Mouse (Mus musculus): ENCODE measurements around the gene Apoc4.

The Apoc4 gene

DNA sequence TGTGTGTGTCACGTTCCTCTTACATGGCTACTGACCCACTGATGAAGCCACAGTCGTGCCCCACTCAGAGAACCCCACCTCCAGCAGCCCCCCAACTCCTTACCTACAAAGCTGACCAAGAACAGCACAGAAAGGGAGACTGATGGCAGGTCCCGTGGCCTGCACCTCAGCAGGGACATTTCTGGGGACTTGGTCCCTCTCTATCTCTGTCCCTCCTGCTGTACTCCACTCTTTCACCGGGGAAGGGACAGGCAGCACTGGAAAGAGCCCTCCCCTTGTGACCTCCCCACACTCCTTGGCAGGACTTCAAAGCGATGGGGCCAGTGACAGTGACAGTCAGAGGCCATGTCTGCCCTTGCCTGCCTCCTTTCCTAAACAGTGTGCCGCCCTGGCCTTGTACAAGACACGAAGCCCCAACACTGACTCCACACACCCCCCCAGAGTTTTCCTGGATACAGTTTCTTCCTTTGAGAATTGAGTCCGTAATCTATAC lies at the start of gene Apoc4, which contains the start of gene Gm44805:
Gene Apoc4 (minus strand): TSS at position 278 of the 493 bp plus-strand sequence.
Gene Gm44805 (minus strand): TSS at position 222 of the 493 bp plus-strand sequence.
- no peak for DNase-seq (ENCODE audit: low read depth, low spot score)

DNA sequence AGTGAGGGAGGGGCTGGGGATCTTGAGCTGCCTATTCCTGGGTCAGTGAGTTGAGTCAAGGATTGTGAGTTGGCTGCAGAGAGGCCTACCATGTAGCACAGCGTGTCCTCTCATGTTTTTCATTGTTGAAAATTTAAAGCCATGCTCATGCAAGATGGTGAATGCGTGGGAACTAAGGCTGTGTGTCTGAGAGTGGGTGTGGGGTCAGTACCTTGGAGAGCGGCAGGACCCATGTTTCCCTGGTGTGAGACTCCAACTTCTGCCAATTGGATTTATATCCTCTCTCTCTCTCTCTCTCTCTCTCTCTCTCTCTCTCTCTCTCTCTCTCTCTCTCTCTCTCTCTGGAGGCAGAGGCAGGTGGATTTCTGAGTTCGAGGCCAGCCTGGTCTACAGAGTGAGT lies 45.3 kb upstream of the Apoc4 start:
- DNase-seq (ENCODE audit: low read depth, low spot score), result peak; percentile 26

DNA sequence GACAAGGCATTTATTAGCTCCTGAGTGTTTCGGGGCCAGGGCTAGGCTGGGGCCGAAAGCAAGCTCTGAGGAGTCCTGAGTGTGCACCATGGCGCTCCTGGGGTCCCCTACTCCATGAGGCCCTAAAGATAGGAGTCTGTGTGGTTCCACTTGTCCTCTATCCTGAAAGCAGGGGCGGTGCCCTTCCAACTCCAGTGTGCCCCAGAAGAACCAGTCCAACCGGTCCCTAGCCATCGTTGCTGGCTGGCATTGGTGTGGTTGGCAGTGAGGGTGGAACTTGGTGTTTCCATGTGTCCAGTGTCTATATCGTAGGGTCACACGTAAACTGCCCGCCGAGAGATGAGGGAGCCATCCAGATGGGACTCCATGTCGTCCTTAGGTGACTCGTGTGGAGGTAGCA lies 42.9 kb upstream of the Apoc4 start:
- no peak for DNase-seq (ENCODE audit: low read depth, low spot score)

DNA sequence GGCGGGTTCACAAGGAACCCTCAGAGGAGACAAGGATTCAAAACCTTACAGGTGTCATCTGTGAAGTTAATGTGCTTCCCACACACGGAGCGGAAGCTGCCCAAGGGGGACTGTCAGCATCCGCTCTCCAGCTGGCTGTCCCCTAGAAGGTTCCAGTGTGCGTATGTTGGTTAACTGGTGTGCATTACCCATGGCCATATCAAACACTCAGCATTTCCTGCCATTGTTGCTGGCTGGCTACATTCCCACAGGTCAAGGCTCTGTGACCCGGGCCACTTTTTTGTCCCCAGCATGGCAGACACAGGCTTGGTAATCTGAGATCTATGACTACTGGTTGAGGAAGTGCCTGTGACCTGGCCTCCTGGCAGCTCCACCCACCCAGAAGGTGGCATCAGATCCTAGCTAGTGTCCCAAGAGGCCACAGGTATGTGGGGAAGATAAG lies 41.5 kb upstream of the Apoc4 start:
- DNase-seq (ENCODE audit: low read depth, low spot score), result no peak

DNA sequence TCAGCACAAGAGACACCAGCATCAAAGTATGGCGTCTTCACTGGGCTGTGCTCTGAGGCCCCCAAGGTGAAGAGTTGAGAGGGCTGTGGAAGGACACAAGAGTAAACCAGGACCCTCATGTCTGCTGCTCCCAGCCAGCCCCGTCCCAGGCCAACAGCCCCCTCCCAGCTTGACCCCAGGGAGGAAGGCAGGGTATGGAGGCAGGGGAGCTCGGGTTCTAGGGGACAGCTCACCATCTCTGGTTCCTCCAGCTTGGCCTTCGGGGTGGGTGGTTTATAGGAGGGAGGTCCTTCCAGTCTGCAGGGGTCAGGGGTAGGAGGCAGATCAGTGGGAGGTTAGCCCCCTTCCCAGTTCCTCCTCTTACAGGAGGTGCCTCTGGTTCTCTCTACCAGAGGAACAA lies 37.9 kb upstream of the Apoc4 start:
- DNase-seq (ENCODE audit: low read depth, low spot score), result no peak

DNA sequence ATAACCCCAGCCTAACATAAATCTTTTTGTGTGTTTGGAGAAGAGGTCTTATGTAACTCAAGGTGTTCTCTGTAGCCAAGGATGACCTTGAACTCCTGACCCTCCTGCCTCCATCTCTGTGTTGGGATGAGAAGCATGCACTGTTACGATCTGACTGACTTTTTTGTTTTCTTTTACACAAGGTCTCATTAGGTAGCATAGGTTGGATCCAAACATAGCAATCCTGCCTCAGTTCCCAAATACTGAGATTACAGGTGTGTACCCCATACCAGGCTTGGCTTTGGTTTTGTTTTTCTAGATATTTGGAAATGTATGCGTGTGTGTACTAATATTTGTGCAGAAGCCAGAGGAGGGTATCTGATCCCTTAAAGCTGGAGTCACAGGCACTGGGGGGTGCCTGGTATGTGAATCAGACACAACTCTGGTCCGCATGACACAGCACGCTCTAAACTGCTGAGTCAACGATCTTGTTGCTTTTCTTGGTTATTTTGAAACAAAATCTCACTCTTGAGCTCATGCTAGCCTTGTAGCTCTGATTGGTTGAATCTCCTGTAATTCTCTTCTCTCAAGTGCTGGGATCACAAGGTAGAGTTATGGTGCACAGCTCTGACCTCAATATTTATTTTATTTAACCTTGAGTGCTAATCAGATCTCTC lies 37.1 kb upstream of the Apoc4 start:
- DNase-seq (ENCODE audit: low read depth, low spot score), result no peak

DNA sequence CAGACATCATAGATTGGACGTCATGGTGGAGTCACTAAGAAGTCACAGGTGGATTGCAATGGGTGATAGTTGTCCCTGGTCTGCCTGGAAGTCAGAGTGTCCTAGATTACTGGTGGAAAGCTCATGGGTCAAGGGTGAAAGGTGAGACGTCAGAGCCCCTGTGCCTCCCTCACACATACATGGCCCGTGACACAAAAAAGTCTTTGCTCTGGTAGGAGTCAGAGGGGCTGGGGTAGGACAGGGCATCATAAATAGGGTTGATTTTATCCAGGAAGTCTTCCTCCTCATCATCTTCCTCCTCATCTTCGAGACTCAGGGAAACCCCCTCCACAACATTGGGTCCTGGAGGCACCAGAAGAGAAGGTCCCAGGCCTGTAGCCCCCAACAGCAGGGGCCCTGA lies 36.1 kb upstream of the Apoc4 start:
- no peak for DNase-seq (ENCODE audit: low read depth, low spot score)

DNA sequence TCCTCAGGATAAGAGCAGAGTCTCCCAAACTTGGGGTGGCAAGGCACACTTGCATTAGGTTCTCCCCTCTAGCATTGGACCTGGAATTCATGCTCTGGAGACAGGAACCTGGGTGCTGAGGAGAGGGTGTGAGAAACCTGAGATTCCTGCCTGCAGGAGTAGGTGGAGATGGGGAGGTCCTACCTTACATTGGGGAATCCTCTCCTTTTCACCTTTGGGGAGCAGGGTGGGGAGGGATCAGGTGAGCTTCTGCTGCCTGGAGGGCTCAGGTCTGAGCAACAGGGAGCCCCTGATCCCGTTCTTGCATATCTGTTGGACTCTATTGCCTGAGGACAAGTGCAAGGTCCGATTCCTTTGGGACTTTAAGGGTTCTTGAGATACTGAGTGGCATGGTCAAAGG lies 35.5 kb upstream of the Apoc4 start:
- no peak for DNase-seq (ENCODE audit: low read depth, low spot score)

DNA sequence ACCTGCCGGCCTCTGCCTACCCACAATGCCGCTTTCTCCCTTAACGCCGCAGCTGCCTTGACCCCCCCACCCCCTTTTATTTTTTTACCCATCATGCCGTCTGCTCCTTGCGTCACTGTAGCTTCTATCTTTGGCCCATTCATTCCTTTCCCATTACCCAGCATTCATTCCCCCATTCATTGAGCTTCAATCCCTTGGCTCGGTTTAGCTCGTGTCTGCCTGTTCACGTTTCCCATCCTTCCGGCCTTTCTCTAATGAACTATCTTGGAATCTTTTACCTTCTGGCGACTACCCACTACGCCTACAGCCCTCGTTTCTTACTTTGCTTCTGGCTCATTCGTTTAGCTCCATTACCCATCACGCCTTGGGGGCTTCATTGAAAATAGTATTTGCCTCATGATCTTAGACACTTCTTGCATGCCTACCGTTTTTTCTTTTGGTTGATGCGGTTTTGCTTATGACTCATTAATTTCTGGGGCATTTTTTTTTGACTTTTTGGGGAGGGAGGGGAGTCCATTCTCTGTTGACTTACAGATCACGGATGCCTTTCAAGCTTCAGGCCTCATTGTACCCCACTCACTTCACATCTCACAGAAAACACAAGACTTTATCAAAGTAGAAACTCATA lies 34.9 kb upstream of the Apoc4 start:
- DNase-seq (ENCODE audit: low read depth, low spot score), result no peak

DNA sequence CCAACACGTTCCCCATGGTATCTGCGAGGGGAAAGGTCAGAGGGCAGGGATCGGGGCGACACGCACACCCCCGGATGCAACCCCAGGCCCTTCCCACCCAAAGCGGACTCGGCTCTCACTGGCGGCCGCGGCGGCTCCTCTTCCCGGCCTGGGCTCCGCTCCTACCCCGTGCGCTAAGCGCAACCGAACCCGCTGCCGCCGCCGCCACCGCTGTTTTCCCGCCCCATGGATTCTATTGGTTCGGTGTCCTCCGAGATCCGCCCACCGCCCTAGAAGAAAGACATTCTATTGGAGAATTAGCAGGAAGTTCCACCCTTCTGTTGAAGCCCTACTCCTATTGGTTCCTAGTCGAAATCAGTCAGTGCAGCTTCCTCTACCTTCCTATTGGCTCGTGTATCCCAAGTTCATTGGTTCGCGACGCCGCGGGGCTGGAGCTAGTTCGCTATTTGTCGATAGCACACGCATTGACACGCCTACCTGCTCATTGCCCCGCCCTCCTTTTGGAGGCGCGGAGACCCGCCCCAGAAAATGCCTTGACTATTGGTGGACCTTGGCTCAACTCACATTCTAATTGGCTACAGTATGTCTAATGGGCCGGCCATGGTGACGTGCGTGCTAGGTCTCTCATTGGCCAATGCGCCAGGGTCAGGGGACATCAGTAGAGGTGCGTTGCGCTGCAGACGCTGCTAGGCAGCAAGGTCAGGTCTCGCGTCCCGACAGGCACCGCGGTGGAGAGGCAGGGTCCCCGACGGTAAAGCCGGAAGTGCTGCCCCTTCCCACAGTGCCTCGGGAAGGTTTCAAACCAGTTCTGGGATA lies 34.2 kb upstream of the Apoc4 start, which contains the start of gene Tomm40:
Gene Tomm40 (minus strand): TSS at position 200 of the 816 bp plus-strand sequence.
- DNase-seq (ENCODE audit: low read depth, low spot score), result peak; percentile 99

DNA sequence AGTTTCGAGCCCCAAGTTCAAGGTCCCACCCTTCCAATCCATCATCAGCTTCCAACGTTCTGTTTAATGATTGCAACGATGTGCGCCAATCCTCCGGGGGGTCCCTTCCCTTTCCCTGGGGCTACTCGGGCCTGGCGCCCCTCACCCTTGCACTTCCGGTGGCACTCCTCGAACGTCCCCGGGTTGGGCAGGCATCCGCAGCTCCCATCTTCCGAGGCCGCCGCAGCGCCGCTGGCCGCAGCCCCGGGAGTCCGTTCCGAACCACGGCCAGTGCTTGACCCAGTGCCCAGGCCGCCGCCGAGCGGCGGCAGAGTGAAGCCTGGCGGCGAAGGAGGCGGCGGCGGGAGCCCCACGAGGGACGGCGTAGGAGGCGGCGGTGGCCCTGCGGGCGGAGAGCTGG lies 33.6 kb upstream of the Apoc4 start:
- no peak for DNase-seq (ENCODE audit: low read depth, low spot score)

DNA sequence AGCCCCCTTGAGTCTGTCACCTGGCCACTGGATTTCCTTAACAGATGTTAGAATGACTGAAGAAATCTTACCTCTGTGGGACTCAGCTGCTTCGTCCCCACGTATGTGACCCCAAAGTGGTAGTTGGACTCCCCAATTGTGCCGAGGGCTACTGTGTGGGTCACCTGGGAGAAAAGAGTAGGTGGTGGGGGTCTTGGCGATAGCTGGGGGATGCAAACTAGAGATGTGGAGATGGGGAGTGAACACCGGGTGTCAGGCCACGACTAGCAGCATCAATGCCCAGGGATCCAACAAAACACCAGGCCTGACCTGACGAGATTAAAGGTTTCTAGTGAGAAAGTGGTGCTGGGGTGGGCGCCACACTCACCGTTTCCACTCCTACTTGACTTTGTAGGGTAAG lies 32.3 kb upstream of the Apoc4 start:
- no peak for DNase-seq (ENCODE audit: low read depth, low spot score)

DNA sequence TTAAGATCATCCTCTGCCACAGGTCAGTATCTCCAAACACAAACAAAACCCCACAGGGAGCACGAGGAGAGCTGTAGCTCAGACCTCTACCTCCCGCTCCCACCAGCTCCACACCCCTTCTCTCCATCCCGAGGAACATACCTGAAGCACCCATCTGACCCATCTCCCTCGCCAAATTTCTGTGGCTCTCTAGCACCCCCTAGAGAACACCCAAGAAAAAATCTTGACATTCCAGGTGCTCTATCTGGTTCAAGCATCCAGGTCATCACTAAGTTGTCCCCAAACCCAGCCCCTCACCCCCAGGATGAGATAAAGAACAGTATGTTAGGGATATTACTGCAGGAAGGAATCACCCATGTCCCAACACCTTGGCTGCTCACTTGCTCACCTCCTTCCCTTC lies 31.9 kb upstream of the Apoc4 start:
- DNase-seq (ENCODE audit: low read depth, low spot score), result peak; percentile 45

DNA sequence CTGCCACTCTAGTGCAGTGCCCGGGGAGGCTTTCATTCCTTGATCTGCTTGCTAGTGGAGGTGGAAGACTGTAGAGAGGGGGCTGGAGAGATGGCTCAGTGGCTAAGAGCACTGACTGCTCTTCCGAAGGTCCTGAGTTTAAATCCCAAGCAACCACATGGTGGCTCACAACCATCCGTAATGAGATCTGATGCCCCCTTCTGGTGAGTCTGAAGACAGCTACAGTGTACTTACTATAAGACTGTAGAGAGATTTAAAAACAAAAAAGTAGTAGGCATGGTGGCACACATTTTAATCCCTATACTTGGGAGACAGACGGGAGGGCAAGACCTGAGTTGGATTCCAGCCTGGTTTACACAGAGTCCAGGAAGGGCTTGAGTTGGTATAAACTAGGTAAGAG lies 31.1 kb upstream of the Apoc4 start:
- peak; percentile 55 for DNase-seq (ENCODE audit: low read depth, low spot score)

DNA sequence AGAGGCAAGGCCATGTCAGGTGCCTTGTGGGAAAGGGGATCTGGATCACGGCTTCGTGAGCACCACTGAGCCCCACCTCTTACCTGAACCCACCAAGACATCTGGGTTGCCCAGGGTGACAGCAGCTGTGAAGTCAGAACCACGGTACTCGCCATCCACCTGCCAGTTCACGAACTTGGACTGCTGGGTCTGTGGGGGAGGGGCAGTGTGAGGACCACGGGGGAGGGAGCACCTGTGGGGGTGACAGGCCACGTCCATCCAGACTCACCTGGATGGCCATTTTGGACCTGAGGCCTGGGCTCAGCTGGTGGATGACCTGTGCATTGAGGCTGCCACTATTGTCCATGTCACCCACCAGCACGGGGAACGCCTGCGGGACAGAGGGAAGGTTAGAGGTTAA lies 29.4 kb upstream of the Apoc4 start:
- DNase-seq (ENCODE audit: low read depth, low spot score), result no peak

DNA sequence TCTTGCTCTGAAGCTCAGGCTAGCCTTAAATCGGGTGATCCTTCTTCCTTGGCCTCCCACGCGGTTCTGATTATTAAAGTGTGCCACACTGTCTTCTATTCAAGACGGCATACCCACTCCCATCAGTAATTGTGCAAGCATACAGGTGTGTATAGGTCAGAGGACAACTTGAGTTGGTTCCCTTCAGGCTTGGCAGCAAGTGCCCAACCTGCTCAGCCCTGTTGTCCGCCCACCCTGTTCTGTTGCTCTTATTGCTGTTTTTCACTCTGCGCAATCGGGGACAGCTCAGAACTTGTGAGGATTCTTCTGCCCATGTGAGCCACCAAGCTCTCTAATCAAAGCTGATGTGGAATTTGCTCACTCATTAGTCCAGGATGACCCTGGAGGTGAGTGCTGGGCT lies 24.0 kb upstream of the Apoc4 start:
- no peak for DNase-seq (ENCODE audit: low read depth, low spot score)

DNA sequence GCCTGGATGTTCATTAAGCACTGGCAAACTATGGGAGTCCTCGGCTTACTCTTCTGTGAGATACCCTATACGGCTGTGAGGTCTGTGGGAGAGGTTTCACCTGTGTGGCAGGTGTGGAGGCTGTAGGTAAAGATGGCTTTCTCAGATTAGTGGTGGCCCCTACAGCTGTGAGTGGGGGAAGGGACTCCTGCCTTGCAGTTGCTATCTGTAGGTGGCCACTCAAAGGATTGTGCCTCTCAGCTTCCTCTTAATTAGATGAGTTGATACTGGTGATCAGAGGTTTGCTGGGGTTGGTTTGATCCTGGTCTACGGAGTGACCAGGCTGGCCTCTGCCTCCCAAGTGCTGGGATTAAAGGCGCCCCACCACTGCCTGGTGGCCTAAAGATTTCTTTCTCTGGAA lies 23.2 kb upstream of the Apoc4 start:
- DNase-seq (ENCODE audit: low read depth, low spot score), result no peak

DNA sequence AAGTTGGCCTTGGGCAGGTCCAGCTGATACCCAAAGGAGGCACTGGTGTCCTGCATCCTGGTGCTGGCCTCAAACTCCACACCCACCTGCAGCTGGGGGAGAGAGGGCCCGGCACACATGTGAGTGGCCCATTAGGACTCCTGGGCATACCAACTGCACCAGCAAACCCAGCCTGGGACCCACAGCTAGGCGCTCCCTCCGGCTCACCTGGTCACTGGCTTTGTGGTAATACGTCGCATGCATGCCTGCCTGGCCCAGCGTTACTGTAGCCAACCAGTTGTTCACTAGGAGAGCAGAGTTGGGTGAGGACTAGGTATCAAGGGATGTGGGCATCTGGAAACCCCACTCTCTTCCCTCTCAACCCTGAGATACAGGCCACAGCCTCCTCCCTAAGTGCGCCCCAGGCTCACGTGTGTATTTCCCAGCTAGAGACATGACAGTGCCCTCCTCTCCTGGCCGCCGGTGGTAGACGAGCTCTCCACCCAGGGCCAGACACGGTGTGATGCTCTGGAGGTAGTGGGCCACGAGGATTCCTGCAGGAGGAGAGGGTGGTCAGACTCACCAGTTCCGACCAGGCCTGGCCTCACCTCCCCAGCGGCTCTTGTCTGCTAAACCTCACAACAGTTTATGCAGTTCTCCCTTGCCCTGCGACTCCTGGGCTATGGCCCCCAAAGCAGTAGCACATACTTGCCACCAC lies 21.7 kb upstream of the Apoc4 start:
- no peak for DNase-seq (ENCODE audit: low read depth, low spot score)

DNA sequence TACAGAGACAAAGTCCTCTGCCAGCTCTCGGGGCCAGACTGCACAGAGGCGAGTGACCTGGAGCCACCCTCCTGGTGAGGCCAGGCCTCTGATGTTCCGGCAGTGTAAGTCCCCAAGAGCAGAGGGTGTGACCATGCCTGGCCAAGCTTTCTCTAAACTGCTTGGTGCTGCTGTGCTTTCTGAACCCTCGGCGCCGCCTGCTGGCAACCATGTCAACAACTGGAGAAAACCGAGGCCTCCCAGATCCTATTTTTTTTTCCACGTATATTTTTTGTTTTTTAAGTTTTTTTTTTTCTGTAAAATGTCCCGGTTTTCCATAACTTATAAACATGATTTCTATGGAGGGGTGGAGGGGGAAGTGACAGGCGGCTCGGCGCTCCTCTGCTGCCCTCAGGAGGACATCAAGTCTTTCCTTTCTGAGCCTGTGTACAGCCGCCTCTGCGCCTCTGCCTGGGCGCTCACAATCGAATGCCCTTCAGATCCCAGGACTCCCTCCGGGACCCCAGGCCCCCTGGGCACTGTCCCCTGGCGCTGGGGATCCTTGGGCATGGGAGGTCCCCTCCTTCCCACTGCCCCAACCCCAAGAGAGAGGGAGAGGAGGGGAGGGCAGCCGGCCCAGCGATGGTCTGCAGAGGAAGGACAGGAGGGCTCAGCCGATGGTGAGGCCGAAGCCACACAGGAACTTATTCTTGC lies 19.9 kb upstream of the Apoc4 start:
- peak; percentile 75 for DNase-seq (ENCODE audit: low read depth, low spot score)

DNA sequence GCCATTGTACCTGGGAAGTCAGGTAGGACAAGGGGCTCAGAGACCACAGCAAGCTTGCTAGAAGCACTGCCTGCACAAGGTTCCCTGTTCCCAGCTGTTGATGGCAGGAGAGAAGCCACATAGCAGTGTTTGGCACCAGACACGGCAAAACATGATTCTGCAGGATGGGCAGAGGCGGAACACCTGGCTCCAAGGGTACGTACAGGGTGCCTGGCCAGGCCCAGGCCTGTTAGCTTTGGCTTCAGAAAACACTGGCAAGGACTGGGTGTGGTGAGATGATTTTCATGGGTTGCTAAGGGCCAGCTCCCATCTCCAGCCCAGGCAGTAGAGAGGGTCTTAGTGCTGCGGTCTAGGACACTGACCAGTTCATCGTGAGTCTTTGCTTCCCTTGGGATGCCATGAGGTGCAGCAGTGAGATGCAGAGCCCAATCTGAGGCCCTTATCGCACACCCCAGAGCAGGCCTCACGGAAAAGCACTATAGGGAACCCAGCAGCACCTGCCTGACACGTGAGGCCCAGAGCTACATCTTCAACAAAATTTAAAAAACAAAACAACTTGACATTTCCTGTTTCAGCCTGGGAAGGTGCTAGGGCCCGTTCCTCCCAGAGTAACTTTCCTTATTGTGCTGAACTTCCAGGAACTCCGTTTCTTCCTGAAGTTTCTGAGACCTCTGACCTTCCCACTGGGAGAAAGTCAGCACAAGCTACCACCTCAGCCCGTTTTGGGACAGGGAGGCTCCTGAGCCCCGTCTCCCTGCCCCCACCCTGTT lies 19.2 kb upstream of the Apoc4 start:
- no peak for DNase-seq (ENCODE audit: low read depth, low spot score)

DNA sequence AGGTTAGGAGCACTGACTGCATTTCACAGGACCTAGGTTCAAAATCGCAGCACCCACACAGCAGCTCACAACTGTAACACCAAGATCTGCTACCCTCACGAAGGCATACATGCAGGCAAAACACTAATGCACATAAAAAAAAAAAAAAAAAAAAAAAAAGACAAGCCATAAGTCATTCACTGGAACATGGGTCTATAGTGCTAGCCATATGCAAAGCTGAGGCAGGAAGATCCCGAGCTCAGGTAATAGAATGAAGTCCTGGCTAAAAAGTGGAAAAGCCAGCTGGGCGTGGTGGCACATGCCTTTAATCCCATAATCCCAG lies 18.5 kb upstream of the Apoc4 start:
- DNase-seq (ENCODE audit: low read depth, low spot score), result no peak

All from 3T3-L1 (cell line).